Mouse (Mus musculus) olfactory bulb, adult 2 months (tissue): ENCODE results near the gene Rasd2.

Experiments
- CTCF ChIP-seq: fragments of 200-500 bp; IDR thresholded peaks from 2 replicates; pipeline ENCODE4 v1.5.1; 2012; ENCODE audit warnings: low read depth, mild to moderate bottlenecking, low read length, moderate library complexity; ENCODE audit not compliant: insufficient read depth
- POLR2A ChIP-seq: fragments of 200-500 bp; IDR thresholded peaks from 2 replicates; pipeline ENCODE4 v1.6.1; 2012; ENCODE audit warnings: mild to moderate bottlenecking, low read depth, low read length, moderate library complexity; ENCODE audit not compliant: insufficient read depth

- no peak for TF ChIP-seq CTCF
- no peak for TF ChIP-seq POLR2A
Measured at GRCm38 (mm10) chr8:75197862-75198261, 15.9 kb upstream of the Rasd2 start.
